8 mouse cellular contexts compared by ENCODE assay signal in genomic region chr12:111485652-111486306, GRCm38 (mm10). TPM values are rescaled to one million over a fixed set of nuclear protein-coding genes. Genes with fewer than 3 reads are reported as not detected.
A peak's percentile ranks its signal among the peaks of the same experiment; 100 is the strongest.
DNase-seq lines count a peak whose midpoint lies in the region; ATAC-seq and TF ChIP-seq lines count a peak whose summit lies in the region.

Gene Gm266 (minus strand): TSS chr12:111485823.

- H3K36me3 ChIP-seq in heart, adult 2 months (ENCODE audit: control insufficient read depth, insufficient read depth, low read length), result no peaks in the 10 kb centered on the region
- no peaks in the 10 kb centered on the region for H3K36me3 ChIP-seq in forebrain, postnatal 0 days (ENCODE audit: insufficient read depth)
- no peaks in the 10 kb centered on the region for H3K36me3 ChIP-seq in kidney, embryonic 16.5 days (ENCODE audit: insufficient read depth, low read length)
- no peaks in the 10 kb centered on the region for H3K36me3 ChIP-seq in midbrain, embryonic 14.5 days (ENCODE audit: control insufficient read depth, insufficient read depth, low read length)

- H3K4me2 ChIP-seq in forebrain, postnatal 0 days (ENCODE audit: low read depth), result peak within 1 kb of the TSS; percentile 47
- peak within 1 kb of the TSS; percentile 90 for H3K4me2 ChIP-seq in kidney, embryonic 16.5 days (replicated peaks; ENCODE audit: low read depth, low read length)
- peak within 1 kb of the TSS; percentile 57 for H3K4me2 ChIP-seq in midbrain, embryonic 14.5 days (ENCODE audit: low read length)

- H3K9ac ChIP-seq in heart, adult 2 months (ENCODE audit: low read depth, low read length), result peak within 1 kb of the TSS; percentile 64
- H3K9ac ChIP-seq in forebrain, postnatal 0 days, result peak within 1 kb of the TSS; percentile 6; the same call in 1 of the 2 replicates
- H3K9ac ChIP-seq in kidney, embryonic 16.5 days (replicated peaks; ENCODE audit: low read length), result peak within 1 kb of the TSS; percentile 85
- peak within 1 kb of the TSS; percentile 29; the same call in 1 of the 2 replicates for H3K9ac ChIP-seq in midbrain, embryonic 14.5 days (replicated peaks; ENCODE audit: low read length)

- TF ChIP-seq CTCF in heart, adult 2 months (IDR thresholded peaks at IDR 0.05), result no peak
- TF ChIP-seq CTCF in forebrain, postnatal 0 days (IDR thresholded peaks at IDR 0.05; ENCODE audit: low read depth), result no peak

- TF ChIP-seq EP300 in heart, adult 2 months (IDR thresholded peaks at IDR 0.05; ENCODE audit: insufficient read depth, low read depth, low read length), result no peak

- 1% methylated on average over 52 of the region's 58 CpGs for WGBS in heart, adult 2 months
- 2% methylated on average over 53 of the region's 58 CpGs for WGBS in forebrain, postnatal 0 days
- 0% methylated on average over 43 of the region's 58 CpGs for WGBS in kidney, embryonic 16.5 days
- WGBS in midbrain, embryonic 14.5 days, result under 1% methylated on average over 49 of the region's 58 CpGs

- no peaks in the 10 kb centered on the region for H3K4me1 ChIP-seq in heart, adult 2 months (ENCODE audit: control insufficient read depth, insufficient read depth, low read length)
- no peaks in the 10 kb centered on the region for H3K4me1 ChIP-seq in forebrain, postnatal 0 days (ENCODE audit: insufficient read depth)
- peaks cover 44% of the 10 kb centered on the region for H3K4me1 ChIP-seq in kidney, embryonic 16.5 days (ENCODE audit: insufficient read depth, low read length)
- peaks cover 8% of the 10 kb centered on the region; the same call in 1 of the 2 replicates for H3K4me1 ChIP-seq in midbrain, embryonic 14.5 days (ENCODE audit: control insufficient read depth, insufficient read depth, low read length)

- peak; percentile 38 for ATAC-seq in forebrain, postnatal 0 days
- ATAC-seq in kidney, embryonic 16.5 days (ENCODE audit: low FRiP score, low TSS enrichment), result peak; percentile 94
- ATAC-seq in midbrain, embryonic 14.5 days (ENCODE audit: low FRiP score, low TSS enrichment), result no peak
- no peak for ATAC-seq in erythroid progenitor cell, adult 5-6 weeks (replicated peaks; ENCODE audit: low FRiP score, poor library complexity, severe bottlenecking)

- TF ChIP-seq POLR2A in heart, adult 2 months (IDR thresholded peaks at IDR 0.05; ENCODE audit: insufficient read depth, low read depth, low read length), result no peak

- H3K4me3 ChIP-seq in heart, adult 2 months, result peak within 1 kb of the TSS; percentile 48
- peak within 1 kb of the TSS; percentile 33 for H3K4me3 ChIP-seq in forebrain, postnatal 0 days (ENCODE audit: low read depth, low read length)
- peak within 1 kb of the TSS; percentile 64 for H3K4me3 ChIP-seq in kidney, embryonic 16.5 days (ENCODE audit: low read length)
- H3K4me3 ChIP-seq in midbrain, embryonic 14.5 days (replicated peaks; ENCODE audit: low read depth, low read length), result peak within 1 kb of the TSS; percentile 37

- no peaks in the 10 kb centered on the region for H3K79me2 ChIP-seq in heart, adult 2 months (replicated peaks; ENCODE audit: control insufficient read depth, insufficient read depth, low read length)

- H3K27ac ChIP-seq in heart, adult 2 months, result no peak within 1 kb of the TSS
- no peak within 1 kb of the TSS for H3K27ac ChIP-seq in forebrain, postnatal 0 days (ENCODE audit: low read depth, low read length)
- peak within 1 kb of the TSS; percentile 90 for H3K27ac ChIP-seq in kidney, embryonic 16.5 days (ENCODE audit: low read length)
- H3K27ac ChIP-seq in midbrain, embryonic 14.5 days (replicated peaks; ENCODE audit: low read depth, low read length), result no peak within 1 kb of the TSS

- peaks cover 15% of the 10 kb centered on the region for H3K27me3 ChIP-seq in heart, adult 2 months (ENCODE audit: control insufficient read depth, insufficient read depth, low read length)
- peaks cover 43% of the 10 kb centered on the region for H3K27me3 ChIP-seq in forebrain, postnatal 0 days (ENCODE audit: insufficient read depth, low read length)
- H3K27me3 ChIP-seq in kidney, embryonic 16.5 days (ENCODE audit: insufficient read depth, low read length), result no peaks in the 10 kb centered on the region; the same call in 1 of the 2 replicates
- H3K27me3 ChIP-seq in midbrain, embryonic 14.5 days (ENCODE audit: control insufficient read depth, insufficient read depth, low read length), result peaks cover 37% of the 10 kb centered on the region

- peak; percentile 34 to 55 for DNase-seq in heart, adult 2 months
- no peak for DNase-seq in heart, postnatal 25 days (ENCODE audit: low spot score)
- peak; percentile 57 for DNase-seq in R1 (ENCODE audit: low read depth, low spot score)
- DNase-seq in forebrain, postnatal 0 days, result peak; percentile 14
- DNase-seq in midbrain, embryonic 14.5 days, result peak; percentile 46
- DNase-seq in frontal cortex, postnatal 10 days (ENCODE audit: low spot score in 2 of 2), result no peak

- H3K9me3 ChIP-seq in forebrain, postnatal 0 days (ENCODE audit: low read length), result no peaks in the 10 kb centered on the region
- H3K9me3 ChIP-seq in kidney, embryonic 16.5 days (ENCODE audit: low read length), result no peaks in the 10 kb centered on the region
- H3K9me3 ChIP-seq in midbrain, embryonic 14.5 days (ENCODE audit: control insufficient read depth, low read length), result no peaks in the 10 kb centered on the region

- intact Hi-C loops in heart, adult 2 months (cut with DNase I), result no loop called here
- intact Hi-C loops in heart, postnatal 25 days (cut with DNase I), result no loop called here

RNA-seq across cellular contexts. Expression of gene Gm266, which starts in this region (rescaled TPM):
- under 1 TPM; 0.36 to 0.39 TPM for total RNA-seq in heart, adult 2 months (2021)
- polyA plus RNA-seq in heart, adult 2 months (2012; rRNA removed), result 0.23 and 0.88 TPM in 2 replicates
- under 1 TPM; 0.36 to 0.75 TPM for total RNA-seq in heart, postnatal 25 days (2021)
- total RNA-seq in forebrain, postnatal 0 days (2014; rRNA removed), result 5.1 and 5.4 TPM in 2 replicates
- 3.7 and 5.2 TPM in 2 replicates for polyA plus RNA-seq in forebrain, postnatal 0 days (2015; fragmentation: Nextera tagmentation; extraction: Ambion mirVana)
- polyA plus RNA-seq in kidney, embryonic 16.5 days (2015; fragmentation: Nextera tagmentation; extraction: Ambion mirVana), result 78.6 and 84.8 TPM in 2 replicates
- polyA plus RNA-seq in midbrain, embryonic 14.5 days (2014; fragmentation: Nextera tagmentation; extraction: Ambion mirVana), result 1.5 and 1.9 TPM in 2 replicates
- total RNA-seq in erythroid progenitor cell, adult 5-6 weeks (2015; ENCODE audit: low replicate concordance), result 1.8 TPM in 1 of 2 replicates, not detected in the other
- total RNA-seq in erythroid progenitor cell, adult 5-6 weeks (2017; ENCODE audit: low replicate concordance), result not detected in 2 replicates

Comparison
In these comparisons a context has a peak if more than half of its experiments do, and no peak if none do; other contexts are left out.
1. RNA of gene Gm266 (polyA plus RNA-seq): 78.6 to 84.8 TPM in kidney, embryonic 16.5 days; 3.7 to 5.2 TPM in forebrain, postnatal 0 days, 1.5 to 1.9 TPM in midbrain, embryonic 14.5 days and 0.23 to 0.88 TPM in heart, adult 2 months; every median in the first group is over 10 times any median in the second.
2. Peak in DNase-seq, H3K4me3 ChIP-seq and H3K9ac ChIP-seq in heart, adult 2 months; RNA of the gene not detected or under 1 TPM.
3. DNase-seq: peak in R1 (single experiment), forebrain, postnatal 0 days (single experiment) and midbrain, embryonic 14.5 days (single experiment); none in heart, postnatal 25 days (single experiment) and frontal cortex, postnatal 10 days (0 of 2).
4. H3K9ac ChIP-seq: peak in every context shown above with its lines; median percentile 85 in kidney, embryonic 16.5 days; 64 in heart, adult 2 months; 29 in midbrain, embryonic 14.5 days; 6 in forebrain, postnatal 0 days.
5. ATAC-seq: peak in forebrain, postnatal 0 days (single experiment) and kidney, embryonic 16.5 days (single experiment); none in midbrain, embryonic 14.5 days (single experiment) and erythroid progenitor cell, adult 5-6 weeks (single experiment).
6. Peak in every context shown above with its lines, with median percentiles within 50 percentile points of each other: H3K4me3 ChIP-seq and H3K4me2 ChIP-seq.